Mouse (Mus musculus) liver, embryonic 14.5 days (tissue): ENCODE measurements at regions not wholly inside any gene's neighbourhood (a gene's known extent, or its start where the extent isn't known, plus 50 kb on each side); places are given as distances from the start of the nearest gene placed in this dataset.

Experiments
- CTCF ChIP-seq: IDR thresholded peaks from 2 replicates; pipeline ENCODE4 v1.5.1; 2016; ENCODE audit warnings: antibody characterized with exemption, low read depth, control low read depth
- EP300 ChIP-seq: IDR thresholded peaks from 2 replicates; pipeline ENCODE4 v1.6.1; 2016; ENCODE audit warnings: antibody characterized with exemption, low read depth

DNA sequence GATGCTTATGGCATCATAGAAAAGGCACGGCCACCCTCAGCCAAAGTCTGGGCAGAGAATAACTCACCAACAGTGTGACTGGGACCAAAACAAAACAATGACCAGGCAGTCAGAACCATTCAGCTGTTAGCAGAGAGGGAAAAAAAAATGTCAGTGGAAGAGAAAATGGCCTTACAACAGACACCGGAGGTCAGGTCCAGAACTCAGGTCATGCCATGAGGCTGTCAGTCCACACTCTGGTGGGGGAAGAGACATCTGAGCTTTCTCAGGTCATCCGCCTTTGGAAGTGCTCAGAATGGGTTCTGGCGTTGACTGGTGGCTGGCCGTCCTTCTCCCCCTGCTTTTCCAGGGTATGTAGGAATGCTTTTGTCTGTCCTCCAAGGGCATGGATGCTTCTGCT lies 162.6 kb upstream of the Ncam1 start:
- TF ChIP-seq CTCF (no peak), EP300 (no peak)
